Mouse (Mus musculus): ENCODE measurements around the gene Hdgfl2.

- TF ChIP-seq CTCF (IDR thresholded peaks at IDR 0.05; ENCODE audit: low read depth) (no peak), EP300 (IDR thresholded peaks at IDR 0.05; ENCODE audit: low read depth) (no peak)
Measured at GRCm38 (mm10) chr17:56108334-56109044, 29.1 kb downstream of the Hdgfl2 start.

Data from liver, embryonic 14.5 days (tissue).